Mouse (Mus musculus): ENCODE results near the gene Rbms2. TPM values are rescaled to one million over a fixed set of nuclear protein-coding genes. Genes with fewer than 3 reads are reported as not detected.
A peak's percentile ranks its signal among the peaks of the same experiment; 100 is the strongest.
"Not testable (repeated sequence)": the region's sequence is repeated elsewhere in the genome, so short reads cannot be mapped to it uniquely, and the experiment has no call there.

Gene Rbms2
- total RNA-seq (2021) = 10 to 100 TPM; 11.5 to 11.9 TPM

- no peak for DNase-seq (ENCODE audit: extremely low spot score in 1 of 2, low spot score in 1 of 2)
Measured at GRCm38 (mm10) chr10:128179989-128180388, at the start of gene Rbms2. TSS of gene Rbms2 (minus strand) at chr10:128180297.

DNA sequence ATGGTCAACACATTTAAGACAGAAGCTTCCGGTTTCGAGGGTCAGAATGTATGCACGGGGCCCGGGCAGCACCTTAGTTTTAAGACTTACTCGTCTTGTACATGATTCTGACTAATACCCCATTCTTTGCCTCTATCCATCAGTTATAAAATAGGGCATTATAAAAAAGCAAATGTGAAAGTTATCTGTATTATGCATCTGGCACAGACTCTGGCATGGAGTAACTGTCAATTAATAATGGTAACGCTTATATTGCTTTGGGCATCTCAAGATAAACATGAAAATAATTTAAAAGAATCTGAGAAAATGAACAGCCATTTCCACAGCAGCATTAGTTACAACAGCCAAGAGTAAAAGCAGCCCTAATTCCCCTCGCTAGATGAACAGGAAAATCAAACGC is 47.9 kb upstream of the Rbms2 start:
- no peak for DNase-seq (ENCODE audit: extremely low spot score in 1 of 2, low spot score in 1 of 2)

DNA sequence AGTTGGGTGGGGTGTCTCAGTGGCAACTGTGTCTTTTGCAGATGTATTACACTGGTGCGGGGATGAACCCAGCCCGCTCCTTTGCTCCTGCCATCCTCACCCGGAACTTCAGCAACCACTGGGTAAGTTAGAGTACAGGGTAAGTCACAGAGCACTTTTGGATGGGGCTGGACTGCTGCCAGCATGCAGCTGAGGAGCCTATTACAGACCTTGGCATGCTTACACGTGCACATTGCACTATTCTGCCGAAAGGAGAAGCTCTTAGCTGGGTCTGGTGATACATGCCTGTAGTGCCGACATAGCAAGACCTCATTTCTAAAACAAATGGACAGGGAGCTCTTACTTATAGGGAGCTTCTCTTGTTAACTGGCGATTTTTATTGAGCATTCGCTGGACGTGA is 47.5 kb upstream of the Rbms2 start:
- no peak for DNase-seq (ENCODE audit: extremely low spot score in 1 of 2, low spot score in 1 of 2)

GRCm38 (mm10) chr10:128225538-128225937 is 45.4 kb upstream of the Rbms2 start, which contains the start of gene Mip:
TSS of gene Mip (plus strand) at chr10:128225838.
- DNase-seq (ENCODE audit: extremely low spot score in 1 of 2, low spot score in 1 of 2) = no peak

DNA sequence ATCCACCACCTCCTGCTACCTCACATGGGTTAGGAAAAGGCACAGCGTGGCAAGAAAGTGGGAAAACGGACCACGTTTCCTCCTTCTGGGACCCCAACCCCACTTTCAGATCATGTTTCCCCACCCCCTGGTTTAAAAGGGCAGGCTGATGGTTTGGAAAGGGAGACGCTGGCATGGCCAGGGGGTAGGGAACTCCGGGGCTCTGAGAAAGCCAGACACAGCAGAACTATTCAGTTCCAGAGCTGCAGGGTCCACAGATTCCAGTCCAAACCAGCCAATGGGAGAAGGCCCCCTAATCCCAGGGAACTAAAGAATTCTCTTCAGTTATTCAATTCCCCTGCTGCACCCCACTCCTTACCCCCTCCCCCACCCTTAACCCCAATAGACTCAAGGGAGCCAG is 45.0 kb upstream of the Rbms2 start:
- DNase-seq (ENCODE audit: extremely low spot score in 1 of 2, low spot score in 1 of 2) = no peak

GRCm38 (mm10) chr10:128221533-128222286 is 41.6 kb upstream of the Rbms2 start:
- no peak for DNase-seq (ENCODE audit: extremely low spot score in 1 of 2, low spot score in 1 of 2)

GRCm38 (mm10) chr10:128218387-128219117 is 38.5 kb upstream of the Rbms2 start:
- no peak for DNase-seq (ENCODE audit: extremely low spot score in 1 of 2, low spot score in 1 of 2)

GRCm38 (mm10) chr10:128214981-128215380 is 34.9 kb upstream of the Rbms2 start:
- DNase-seq (ENCODE audit: extremely low spot score in 1 of 2, low spot score in 1 of 2) = no peak

GRCm38 (mm10) chr10:128214112-128214511 is 34.0 kb upstream of the Rbms2 start:
- not testable (repeated sequence) for DNase-seq (ENCODE audit: extremely low spot score in 1 of 2, low spot score in 1 of 2)

- peak; percentile 28 to 52 for DNase-seq (ENCODE audit: extremely low spot score in 1 of 2, low spot score in 1 of 2)
Measured at GRCm38 (mm10) chr10:128212871-128213323, 32.8 kb upstream of the Rbms2 start.

DNA sequence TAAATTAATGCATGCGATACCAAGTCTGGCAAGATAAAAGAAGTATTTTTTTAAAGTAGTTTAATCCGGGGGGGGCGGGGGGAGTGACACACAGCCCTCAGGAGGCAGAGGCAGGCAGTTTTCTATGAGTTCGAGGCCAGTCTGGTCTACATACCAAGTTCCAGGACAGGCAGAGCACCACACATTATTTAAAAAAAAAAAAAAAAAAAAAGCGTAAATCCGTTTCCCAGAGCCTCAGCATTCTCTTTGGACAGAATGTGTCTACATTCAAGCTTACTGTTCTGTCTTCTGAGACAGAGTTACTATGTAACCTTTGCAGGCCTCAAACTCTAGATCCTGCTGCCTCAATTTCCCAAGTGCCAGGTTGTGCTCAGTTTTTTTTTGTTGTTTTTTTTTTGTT is 32.1 kb upstream of the Rbms2 start:
- no peak for DNase-seq (ENCODE audit: extremely low spot score in 1 of 2, low spot score in 1 of 2)

DNA sequence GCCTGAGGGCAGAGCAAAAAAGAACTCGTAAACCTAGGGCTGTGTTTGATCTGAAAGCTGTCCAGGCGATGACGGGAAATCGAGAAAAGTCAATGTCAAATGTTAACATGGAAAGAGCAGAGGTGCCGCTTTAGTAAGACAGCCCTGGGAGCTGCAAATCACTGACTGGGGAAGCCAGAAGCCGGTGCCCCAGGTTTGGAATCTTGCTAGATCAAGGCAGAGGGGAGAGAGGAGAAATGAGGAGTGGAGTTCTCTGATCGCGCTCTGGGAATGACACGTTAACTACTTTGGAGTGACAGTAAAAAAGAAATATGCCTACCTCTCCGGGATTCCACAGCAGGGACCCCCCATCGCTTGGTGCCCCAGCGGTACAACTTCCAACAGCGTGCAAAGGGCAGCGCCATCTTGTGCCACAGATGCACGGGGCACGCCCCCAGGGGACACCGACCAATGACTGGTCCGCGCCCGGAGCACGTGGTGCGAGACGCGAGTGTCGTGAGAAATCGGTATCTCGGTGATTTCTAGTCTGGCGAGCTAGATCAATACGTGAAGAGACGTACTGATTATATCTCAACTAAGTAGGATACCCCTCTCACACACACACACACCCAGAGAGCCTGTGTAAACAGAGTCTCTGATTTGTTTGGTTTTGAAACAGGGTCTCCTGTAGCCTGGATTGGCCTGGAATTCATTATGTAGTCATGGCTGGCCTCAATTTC is 31.5 kb upstream of the Rbms2 start, which contains the start of gene Spryd4:
TSS of gene Spryd4 (minus strand) at position 418 of the 719 bp plus-strand sequence.
- peak; percentile 73 to 80 for DNase-seq (ENCODE audit: extremely low spot score in 1 of 2, low spot score in 1 of 2)

GRCm38 (mm10) chr10:128210954-128211353 is 30.9 kb upstream of the Rbms2 start:
- no peak for DNase-seq (ENCODE audit: extremely low spot score in 1 of 2, low spot score in 1 of 2)

- no peak for DNase-seq (ENCODE audit: extremely low spot score in 1 of 2, low spot score in 1 of 2)
Measured at GRCm38 (mm10) chr10:128210131-128210530, 30.0 kb upstream of the Rbms2 start.

GRCm38 (mm10) chr10:128209311-128210009 is 29.4 kb upstream of the Rbms2 start:
- DNase-seq (ENCODE audit: extremely low spot score in 1 of 2, low spot score in 1 of 2) = no peak

DNA sequence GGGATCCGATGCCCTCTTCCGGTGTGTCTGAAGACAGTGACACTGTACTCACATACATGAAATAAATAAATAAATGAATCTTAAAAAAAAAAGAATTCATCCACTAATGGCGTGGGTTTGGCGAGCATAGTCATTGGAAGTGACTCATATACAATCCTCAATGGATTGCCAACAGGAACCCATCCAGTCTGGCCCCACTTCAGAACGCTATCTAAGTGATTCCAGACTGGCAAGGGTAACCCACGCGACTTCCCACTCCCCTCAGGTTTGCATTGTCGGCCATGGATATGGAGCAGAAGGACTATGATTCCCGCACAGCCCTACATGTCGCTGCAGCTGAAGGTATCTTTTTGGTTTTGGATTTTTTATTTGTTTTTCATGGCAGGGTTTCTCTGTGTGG is 28.2 kb upstream of the Rbms2 start:
- no peak for DNase-seq (ENCODE audit: extremely low spot score in 1 of 2, low spot score in 1 of 2)

DNA sequence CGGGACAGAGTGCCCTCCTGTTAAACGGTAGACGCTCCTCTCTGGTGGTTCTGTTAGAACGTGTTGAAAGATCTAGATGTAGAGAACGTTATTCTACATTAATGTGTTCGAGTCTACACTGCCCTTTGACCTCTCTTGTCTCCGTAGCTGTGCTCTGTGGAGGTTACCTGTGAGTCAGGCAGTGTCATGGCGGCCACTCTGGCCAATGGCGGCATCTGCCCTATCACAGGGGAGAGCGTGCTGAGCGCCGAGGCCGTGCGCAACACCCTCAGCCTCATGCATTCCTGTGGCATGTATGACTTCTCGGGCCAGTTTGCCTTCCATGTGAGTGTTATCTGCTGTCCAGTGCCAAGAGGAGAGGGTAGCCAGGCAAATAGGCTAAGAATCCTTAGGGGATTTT is 24.8 kb upstream of the Rbms2 start:
- DNase-seq (ENCODE audit: extremely low spot score in 1 of 2, low spot score in 1 of 2) = no peak

- DNase-seq (ENCODE audit: extremely low spot score in 1 of 2, low spot score in 1 of 2) = no peak
Measured at GRCm38 (mm10) chr10:128201856-128202255, 21.8 kb upstream of the Rbms2 start.

DNA sequence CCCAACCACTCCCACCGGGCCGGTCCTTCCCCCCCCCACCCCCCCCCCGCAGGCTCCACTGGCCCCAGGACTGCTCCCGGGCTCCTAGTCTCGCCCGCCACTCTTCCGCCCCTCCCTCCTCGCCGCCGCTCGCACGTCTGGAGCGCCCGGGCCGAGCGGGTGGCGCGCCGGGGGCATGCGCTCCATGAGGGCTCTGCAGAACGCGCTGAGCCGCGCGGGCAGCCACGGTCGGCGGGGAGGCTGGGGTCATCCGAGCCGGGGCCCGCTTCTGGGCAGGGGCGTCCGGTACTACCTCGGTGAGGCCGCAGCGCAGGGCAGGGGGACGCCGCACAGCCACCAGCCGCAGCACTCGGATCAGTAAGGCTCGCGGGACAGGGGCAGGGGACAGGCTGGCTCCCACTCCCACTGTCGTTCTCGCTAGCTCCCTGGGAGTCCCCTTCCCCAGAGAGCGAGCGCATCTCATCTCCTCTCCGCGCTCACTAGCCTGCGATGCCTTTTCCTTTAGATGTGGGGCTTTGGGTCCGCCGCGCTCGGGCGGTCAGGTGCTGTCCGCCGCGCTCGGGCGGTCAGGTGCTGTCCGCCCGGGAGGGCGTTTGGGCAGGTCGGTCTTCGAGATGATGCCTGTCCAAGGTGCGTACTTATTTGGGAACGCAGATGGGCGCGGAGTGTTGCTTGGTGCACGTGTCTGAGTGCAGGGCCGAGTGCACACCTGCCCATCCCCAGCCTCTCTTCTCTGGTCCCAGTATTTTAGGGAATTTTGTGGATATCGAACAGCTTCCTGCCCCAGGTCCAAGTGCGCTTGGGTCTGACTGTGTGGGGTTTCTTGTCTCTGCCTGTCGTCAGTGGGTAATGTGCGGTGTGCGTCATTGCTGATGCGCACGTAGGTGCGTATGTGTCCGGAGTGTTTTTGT is 14.7 kb upstream of the Rbms2 start:
- DNase-seq (ENCODE audit: extremely low spot score in 1 of 2, low spot score in 1 of 2) = peak; percentile 22 to 29

All from layer of hippocampus, postnatal 25 days (tissue).